Mouse (Mus musculus): ENCODE measurements around the gene Zfhx3. TPM values are rescaled to one million over a fixed set of nuclear protein-coding genes. Genes with fewer than 3 reads are reported as not detected.

Zfhx3 gene
- polyA plus RNA-seq, 1 experiment from 2014 or later = 8.4 TPM

GRCm38 (mm10) chr8:108896468-108897346 lies 954.3 kb downstream of the Zfhx3 start:
- no peak overlapping the region for H3K4me3 ChIP-seq (ENCODE audit: low read depth, low read length)
- no peaks in the 10 kb centered on the region for H3K9me3 ChIP-seq (replicated peaks; ENCODE audit: control insufficient read depth, low read length)
- H3K4me2 ChIP-seq = no peak overlapping the region; the same call in 1 of the 2 replicates
- H3K9ac ChIP-seq (ENCODE audit: low read depth, low read length) = peak overlapping the region; percentile 29; the same call in 1 of the 2 replicates
- no peaks in the 10 kb centered on the region for H3K36me3 ChIP-seq (ENCODE audit: control insufficient read depth, insufficient read depth, low read length)
- 57% methylated on average over 18 of the region's 18 CpGs for WGBS (ENCODE audit: insufficient replicate concordance)
- H3K27me3 ChIP-seq (ENCODE audit: control insufficient read depth, insufficient read depth, low read length) = no peaks in the 10 kb centered on the region
- 0 out of 2 replicates have a peak, but pooled peaks have one; percentile 37 for ATAC-seq (replicated peaks; ENCODE audit: insufficient number of reproducible peaks, low FRiP score, low TSS enrichment)
- peaks cover 56% of the 10 kb centered on the region for H3K4me1 ChIP-seq (ENCODE audit: control insufficient read depth, insufficient read depth, low read length)
- H3K27ac ChIP-seq (ENCODE audit: low read depth, low read length) = 0 out of 2 replicates have a peak overlapping the region, but pooled peaks have one; percentile 37

- 50% methylated on average over 7 of the region's 7 CpGs for WGBS (ENCODE audit: insufficient replicate concordance)
- no peak overlapping the region for H3K4me2 ChIP-seq
These were observed 955.1 kb downstream of the Zfhx3 start for GRCm38 (mm10) chr8:108897347-108898100.

DNA sequence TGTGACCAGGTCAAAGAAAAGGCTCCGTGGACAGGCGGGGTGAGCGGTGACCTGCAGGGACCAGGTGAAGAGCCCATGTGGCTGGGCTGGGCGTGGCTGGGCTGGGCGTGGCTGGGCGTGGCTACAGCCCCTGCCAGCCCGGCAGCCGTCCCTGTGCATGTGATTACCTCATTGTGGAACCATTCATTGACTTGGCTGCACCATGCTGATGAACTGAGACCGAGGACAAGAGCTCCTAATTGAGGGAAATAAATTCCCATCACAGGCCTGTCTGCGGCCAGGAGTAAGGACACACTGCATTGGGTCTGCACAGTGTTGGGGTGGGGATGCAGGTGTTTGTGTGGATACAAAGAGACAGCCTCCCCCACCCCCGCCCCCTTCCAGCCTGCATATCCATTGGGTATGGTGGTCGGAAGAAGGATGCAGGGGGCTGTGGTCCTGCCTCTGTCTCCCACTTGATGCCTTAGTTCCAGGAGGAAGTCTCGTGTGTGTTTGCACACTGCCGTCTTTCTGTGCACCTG lies 956.9 kb downstream of the Zfhx3 start:
- peaks cover 50% of the 10 kb centered on the region for H3K4me1 ChIP-seq (ENCODE audit: control insufficient read depth, insufficient read depth, low read length)
- no peak overlapping the region for H3K4me2 ChIP-seq
- no peak overlapping the region for H3K27ac ChIP-seq (ENCODE audit: low read depth, low read length)
- WGBS (ENCODE audit: insufficient replicate concordance) = 70% methylated on average over 14 of the region's 14 CpGs
- no peak overlapping the region for H3K9ac ChIP-seq (ENCODE audit: low read depth, low read length)
- H3K27me3 ChIP-seq (ENCODE audit: control insufficient read depth, insufficient read depth, low read length) = no peaks in the 10 kb centered on the region
- H3K36me3 ChIP-seq (ENCODE audit: control insufficient read depth, insufficient read depth, low read length) = no peaks in the 10 kb centered on the region
- no peaks in the 10 kb centered on the region for H3K9me3 ChIP-seq (replicated peaks; ENCODE audit: control insufficient read depth, low read length)
- ATAC-seq (replicated peaks; ENCODE audit: insufficient number of reproducible peaks, low FRiP score, low TSS enrichment) = no peak
- no peak overlapping the region for H3K4me3 ChIP-seq (ENCODE audit: low read depth, low read length)

More at GRCm38 (mm10) chr8:108897347-108898100, 955.1 kb downstream of the Zfhx3 start:
- no peak for ATAC-seq (replicated peaks; ENCODE audit: insufficient number of reproducible peaks, low FRiP score, low TSS enrichment)
- Histone ChIP-seq H3K4me3 (ENCODE audit: low read depth, low read length) (no peak overlapping the region), H3K9ac (ENCODE audit: low read depth, low read length) (no peak overlapping the region), H3K27ac (ENCODE audit: low read depth, low read length) (no peak overlapping the region), H3K36me3 (ENCODE audit: control insufficient read depth, insufficient read depth, low read length) (no peaks in the 10 kb centered on the region), H3K9me3 (replicated peaks; ENCODE audit: control insufficient read depth, low read length) (no peaks in the 10 kb centered on the region), H3K4me1 (ENCODE audit: control insufficient read depth, insufficient read depth, low read length) (peaks cover 56% of the 10 kb centered on the region), H3K27me3 (ENCODE audit: control insufficient read depth, insufficient read depth, low read length) (no peaks in the 10 kb centered on the region)

- Histone ChIP-seq H3K27ac (ENCODE audit: low read depth, low read length) (peak overlapping the region; percentile 74), H3K9ac (ENCODE audit: low read depth, low read length) (0 out of 2 replicates have a peak overlapping the region, but pooled peaks have one; percentile 28), H3K9me3 (replicated peaks; ENCODE audit: control insufficient read depth, low read length) (no peaks in the 10 kb centered on the region), H3K4me1 (ENCODE audit: control insufficient read depth, insufficient read depth, low read length) (peaks cover 42% of the 10 kb centered on the region), H3K36me3 (ENCODE audit: control insufficient read depth, insufficient read depth, low read length) (no peaks in the 10 kb centered on the region), H3K4me3 (ENCODE audit: low read depth, low read length) (no peak overlapping the region), H3K4me2 (peak overlapping the region; percentile 16; the same call in 1 of the 2 replicates), H3K27me3 (ENCODE audit: control insufficient read depth, insufficient read depth, low read length) (no peaks in the 10 kb centered on the region)
- WGBS (ENCODE audit: insufficient replicate concordance) = 35% methylated on average over 10 of the region's 10 CpGs
- ATAC-seq (replicated peaks; ENCODE audit: insufficient number of reproducible peaks, low FRiP score, low TSS enrichment) = no peak
These were observed 958.1 kb downstream of the Zfhx3 start for GRCm38 (mm10) chr8:108900541-108900940.

GRCm38 (mm10) chr8:108901208-108901607 lies 958.8 kb downstream of the Zfhx3 start:
- Histone ChIP-seq H3K9me3 (replicated peaks; ENCODE audit: control insufficient read depth, low read length) (no peaks in the 10 kb centered on the region), H3K27me3 (ENCODE audit: control insufficient read depth, insufficient read depth, low read length) (no peaks in the 10 kb centered on the region), H3K27ac (ENCODE audit: low read depth, low read length) (peak overlapping the region; percentile 74; the same call in 1 of the 2 replicates), H3K36me3 (ENCODE audit: control insufficient read depth, insufficient read depth, low read length) (no peaks in the 10 kb centered on the region), H3K4me3 (ENCODE audit: low read depth, low read length) (no peak overlapping the region), H3K4me2 (peak overlapping the region; percentile 16; the same call in 1 of the 2 replicates), H3K4me1 (ENCODE audit: control insufficient read depth, insufficient read depth, low read length) (peaks cover 35% of the 10 kb centered on the region), H3K9ac (ENCODE audit: low read depth, low read length) (0 out of 2 replicates have a peak overlapping the region, but pooled peaks have one; percentile 28)
- 48% methylated on average over 14 of the region's 14 CpGs for WGBS (ENCODE audit: insufficient replicate concordance)
- no peak for ATAC-seq (replicated peaks; ENCODE audit: insufficient number of reproducible peaks, low FRiP score, low TSS enrichment)

GRCm38 (mm10) chr8:108903550-108903949 lies 961.1 kb downstream of the Zfhx3 start:
- no peak for ATAC-seq (replicated peaks; ENCODE audit: insufficient number of reproducible peaks, low FRiP score, low TSS enrichment)
- Histone ChIP-seq H3K9me3 (replicated peaks; ENCODE audit: control insufficient read depth, low read length) (no peaks in the 10 kb centered on the region), H3K4me2 (no peak overlapping the region), H3K27ac (ENCODE audit: low read depth, low read length) (no peak overlapping the region), H3K4me3 (ENCODE audit: low read depth, low read length) (no peak overlapping the region), H3K9ac (ENCODE audit: low read depth, low read length) (no peak overlapping the region), H3K27me3 (ENCODE audit: control insufficient read depth, insufficient read depth, low read length) (no peaks in the 10 kb centered on the region), H3K4me1 (ENCODE audit: control insufficient read depth, insufficient read depth, low read length) (peaks cover 18% of the 10 kb centered on the region), H3K36me3 (ENCODE audit: control insufficient read depth, insufficient read depth, low read length) (no peaks in the 10 kb centered on the region)
- 77% methylated on average over 15 of the region's 15 CpGs for WGBS (ENCODE audit: insufficient replicate concordance)

- Histone ChIP-seq H3K36me3 (ENCODE audit: control insufficient read depth, insufficient read depth, low read length) (no peaks in the 10 kb centered on the region), H3K27me3 (ENCODE audit: control insufficient read depth, insufficient read depth, low read length) (no peaks in the 10 kb centered on the region), H3K27ac (ENCODE audit: low read depth, low read length) (no peak overlapping the region), H3K9ac (ENCODE audit: low read depth, low read length) (no peak overlapping the region), H3K4me2 (no peak overlapping the region), H3K4me1 (ENCODE audit: control insufficient read depth, insufficient read depth, low read length) (peaks cover 18% of the 10 kb centered on the region), H3K9me3 (replicated peaks; ENCODE audit: control insufficient read depth, low read length) (no peaks in the 10 kb centered on the region), H3K4me3 (ENCODE audit: low read depth, low read length) (no peak overlapping the region)
- WGBS (ENCODE audit: insufficient replicate concordance) = 66% methylated on average over 11 of the region's 11 CpGs
- no peak for ATAC-seq (replicated peaks; ENCODE audit: insufficient number of reproducible peaks, low FRiP score, low TSS enrichment)
These were observed 962.0 kb downstream of the Zfhx3 start for GRCm38 (mm10) chr8:108904288-108904971.

- ATAC-seq (replicated peaks; ENCODE audit: insufficient number of reproducible peaks, low FRiP score, low TSS enrichment) = no peak
- 81% methylated on average over 9 of the region's 9 CpGs for WGBS (ENCODE audit: insufficient replicate concordance)
- H3K4me1 ChIP-seq (ENCODE audit: control insufficient read depth, insufficient read depth, low read length) = peaks cover 6% of the 10 kb centered on the region
These were observed 965.6 kb downstream of the Zfhx3 start for GRCm38 (mm10) chr8:108908066-108908465.

More at GRCm38 (mm10) chr8:108908066-108908465, 965.6 kb downstream of the Zfhx3 start:
- Histone ChIP-seq H3K4me2 (no peak overlapping the region), H3K9ac (ENCODE audit: low read depth, low read length) (no peak overlapping the region), H3K27ac (ENCODE audit: low read depth, low read length) (no peak overlapping the region), H3K36me3 (ENCODE audit: control insufficient read depth, insufficient read depth, low read length) (no peaks in the 10 kb centered on the region), H3K27me3 (ENCODE audit: control insufficient read depth, insufficient read depth, low read length) (no peaks in the 10 kb centered on the region), H3K4me3 (ENCODE audit: low read depth, low read length) (no peak overlapping the region), H3K9me3 (replicated peaks; ENCODE audit: control insufficient read depth, low read length) (no peaks in the 10 kb centered on the region)
